Mouse (Mus musculus): ENCODE results near the gene Slc5a2.

Slc5a2 gene

GRCm38 (mm10) chr7:128249998-128250397 lies 15.5 kb upstream of the Slc5a2 start:
- DNase-seq (ENCODE audit: low read depth in 2 of 2, low spot score in 2 of 2) = no peak

- DNase-seq (ENCODE audit: low read depth in 2 of 2, low spot score in 2 of 2) = no peak
Observed at GRCm38 (mm10) chr7:128251946-128252345, 13.5 kb upstream of the Slc5a2 start.

- DNase-seq (ENCODE audit: low read depth in 2 of 2, low spot score in 2 of 2) = peak in 1 of 2 experiments; percentile 36
Observed at GRCm38 (mm10) chr7:128252609-128253008, 12.8 kb upstream of the Slc5a2 start.

- no peak for DNase-seq (ENCODE audit: low read depth in 2 of 2, low spot score in 2 of 2)
Observed at GRCm38 (mm10) chr7:128254978-128255377, 10.5 kb upstream of the Slc5a2 start.

- no peak for DNase-seq (ENCODE audit: low read depth in 2 of 2, low spot score in 2 of 2)
Observed at GRCm38 (mm10) chr7:128255757-128256156, 9.7 kb upstream of the Slc5a2 start.

- no peak for DNase-seq (ENCODE audit: low read depth in 2 of 2, low spot score in 2 of 2)
Observed at GRCm38 (mm10) chr7:128256783-128257334, 8.6 kb upstream of the Slc5a2 start.

GRCm38 (mm10) chr7:128266056-128266455 lies 599 bp downstream of the Slc5a2 start:
- no peak for DNase-seq (ENCODE audit: low read depth in 2 of 2, low spot score in 2 of 2)

GRCm38 (mm10) chr7:128267391-128267790 lies 1.9 kb downstream of the Slc5a2 start:
- no peak for DNase-seq (ENCODE audit: low read depth in 2 of 2, low spot score in 2 of 2)

GRCm38 (mm10) chr7:128267813-128268212 lies 2.4 kb downstream of the Slc5a2 start:
- DNase-seq (ENCODE audit: low read depth in 2 of 2, low spot score in 2 of 2) = no peak

- no peak for DNase-seq (ENCODE audit: low read depth in 2 of 2, low spot score in 2 of 2)
Observed at GRCm38 (mm10) chr7:128270431-128270850, 5.0 kb downstream of the Slc5a2 start.

GRCm38 (mm10) chr7:128271496-128271895 lies 6.0 kb downstream of the Slc5a2 start:
- DNase-seq (ENCODE audit: low read depth in 2 of 2, low spot score in 2 of 2) = no peak

- no peak for DNase-seq (ENCODE audit: low read depth in 2 of 2, low spot score in 2 of 2)
Observed at GRCm38 (mm10) chr7:128276051-128276450, 10.6 kb downstream of the Slc5a2 start.

- DNase-seq (ENCODE audit: low read depth in 2 of 2, low spot score in 2 of 2) = no peak
Observed at GRCm38 (mm10) chr7:128279750-128280149, 14.3 kb downstream of the Slc5a2 start.

- no peak for DNase-seq (ENCODE audit: low read depth in 2 of 2, low spot score in 2 of 2)
Observed at GRCm38 (mm10) chr7:128281765-128282164, 16.3 kb downstream of the Slc5a2 start.

GRCm38 (mm10) chr7:128282532-128283244 lies 17.2 kb downstream of the Slc5a2 start:
- no peak for DNase-seq (ENCODE audit: low read depth in 2 of 2, low spot score in 2 of 2)

- DNase-seq (ENCODE audit: low read depth in 2 of 2, low spot score in 2 of 2) = no peak
Observed at GRCm38 (mm10) chr7:128284047-128284446, 18.6 kb downstream of the Slc5a2 start.

GRCm38 (mm10) chr7:128285060-128285459 lies 19.6 kb downstream of the Slc5a2 start:
- DNase-seq (ENCODE audit: low read depth in 2 of 2, low spot score in 2 of 2) = no peak

GRCm38 (mm10) chr7:128288923-128289544 lies 23.6 kb downstream of the Slc5a2 start:
- no peak for DNase-seq (ENCODE audit: low read depth in 2 of 2, low spot score in 2 of 2)

GRCm38 (mm10) chr7:128294785-128295184 lies 29.3 kb downstream of the Slc5a2 start:
- no peak for DNase-seq (ENCODE audit: low read depth in 2 of 2, low spot score in 2 of 2)

- DNase-seq (ENCODE audit: low read depth in 2 of 2, low spot score in 2 of 2) = no peak
Observed at GRCm38 (mm10) chr7:128296514-128296913, 31.1 kb downstream of the Slc5a2 start.

- no peak for DNase-seq (ENCODE audit: low read depth in 2 of 2, low spot score in 2 of 2)
Observed at GRCm38 (mm10) chr7:128297291-128297616, 31.8 kb downstream of the Slc5a2 start.

GRCm38 (mm10) chr7:128297617-128298480 lies 32.4 kb downstream of the Slc5a2 start, which contains the start of gene BC017158:
Gene BC017158 (minus strand): TSS chr7:128298170.
- peak; percentile 50 to 55 for DNase-seq (ENCODE audit: low read depth in 2 of 2, low spot score in 2 of 2)

Measured in CD8-positive naive resting alpha-beta T cell, adult 2 months (primary cell).